Mouse (Mus musculus): ENCODE measurements at regions not wholly inside any gene's neighbourhood (a gene's known extent, or its start where the extent isn't known, plus 50 kb on each side); places are given as distances from the start of the nearest gene placed in this dataset.

DNA sequence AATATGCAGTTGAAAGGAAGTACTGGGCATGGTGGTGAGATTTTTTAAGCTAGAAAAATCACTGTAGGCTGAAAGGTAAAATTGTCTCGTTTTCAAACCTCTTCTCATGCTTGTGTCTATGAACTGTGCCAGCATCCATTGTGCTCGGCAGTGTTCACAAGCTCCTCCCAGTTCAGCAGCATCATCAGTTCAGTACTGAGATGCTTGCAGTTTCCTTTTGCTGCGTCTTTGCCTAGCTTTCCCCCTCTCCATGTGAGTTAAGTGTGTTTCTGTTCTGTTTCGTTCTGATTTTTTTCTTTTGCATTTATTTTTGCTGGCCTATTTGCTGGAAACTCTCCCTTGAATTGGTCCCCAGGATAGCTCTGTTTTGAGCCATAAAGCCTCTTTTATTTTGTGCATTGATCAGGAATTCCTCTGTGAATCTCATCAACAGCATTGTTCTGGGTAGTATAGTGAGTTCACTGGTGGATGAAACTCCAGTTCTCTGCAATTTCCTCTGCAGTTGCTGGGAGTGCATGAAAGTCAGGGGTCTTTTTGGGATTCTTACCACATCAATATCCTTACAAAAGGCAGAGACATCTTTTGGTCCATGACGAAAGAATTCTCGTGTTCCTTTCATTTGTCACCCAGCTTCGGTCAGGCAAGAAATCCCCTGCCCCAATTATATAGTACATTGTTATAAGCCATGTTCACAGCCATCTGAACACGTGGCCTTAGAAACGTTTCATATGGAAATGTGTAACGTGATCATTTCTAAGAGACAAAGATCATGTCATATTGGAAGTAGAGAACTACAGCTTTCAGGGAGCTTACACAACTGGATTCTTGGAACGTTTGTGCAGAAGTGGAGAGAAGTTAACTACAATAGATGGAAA is 326.2 kb upstream of the Frg1 start:
- no peak for DNase-seq (ENCODE audit: low read depth in 1 of 2, low spot score in 2 of 2)

DNA sequence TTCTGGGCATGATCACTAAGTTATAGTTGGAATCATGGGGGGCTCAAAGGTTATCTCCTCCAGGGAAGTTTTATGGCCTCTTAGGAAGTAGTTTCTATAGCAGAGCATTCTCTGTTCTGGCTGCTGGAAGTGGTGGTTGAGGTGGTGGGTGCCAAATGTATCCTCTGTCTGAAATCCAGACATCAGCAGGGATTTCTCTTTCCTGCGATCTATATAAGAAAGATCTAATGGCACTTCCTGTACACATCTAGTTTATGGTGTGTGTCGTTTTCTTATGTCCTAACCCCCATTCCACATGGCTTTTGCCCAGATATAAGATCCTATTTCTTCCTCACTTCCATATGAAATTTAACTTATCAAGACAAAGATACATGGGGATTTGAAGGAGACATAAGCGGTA is 300.1 kb upstream of the Frg1 start:
- no peak for DNase-seq (ENCODE audit: low read depth in 1 of 2, low spot score in 2 of 2)

DNA sequence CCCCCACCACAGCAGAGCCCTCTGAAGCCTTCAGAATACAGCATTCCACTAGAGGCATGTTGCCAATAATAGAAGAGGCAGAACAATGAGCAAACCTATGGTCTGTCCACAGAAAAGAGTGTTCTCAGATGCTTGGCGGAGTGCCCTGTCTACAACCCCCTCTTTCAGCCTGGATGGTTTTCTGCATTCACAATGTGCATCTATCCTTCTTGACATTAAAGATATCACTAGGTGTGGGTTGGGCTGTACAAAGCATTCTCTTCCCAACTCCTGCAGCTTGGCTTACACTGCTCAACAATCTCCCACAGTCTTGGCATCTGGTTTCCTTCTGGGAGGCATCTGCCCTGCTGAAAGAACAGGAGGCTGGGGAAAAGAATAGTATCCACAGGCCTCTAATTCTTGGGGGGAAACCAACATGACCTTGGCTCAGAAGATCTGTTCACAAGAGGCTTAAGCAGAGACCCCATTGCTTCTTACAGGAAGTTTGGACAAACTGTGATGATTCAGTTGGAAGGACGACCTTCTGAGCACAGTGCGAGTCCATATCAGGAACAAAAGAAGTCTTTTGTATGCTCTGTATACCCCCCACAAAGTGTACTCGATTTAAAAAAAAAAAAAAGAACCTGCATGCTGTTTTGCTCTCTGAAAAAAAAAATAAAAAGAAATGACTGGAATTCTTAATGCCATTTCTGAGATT is 296.9 kb upstream of the Frg1 start:
- no peak for DNase-seq (ENCODE audit: low read depth in 1 of 2, low spot score in 2 of 2)

DNA sequence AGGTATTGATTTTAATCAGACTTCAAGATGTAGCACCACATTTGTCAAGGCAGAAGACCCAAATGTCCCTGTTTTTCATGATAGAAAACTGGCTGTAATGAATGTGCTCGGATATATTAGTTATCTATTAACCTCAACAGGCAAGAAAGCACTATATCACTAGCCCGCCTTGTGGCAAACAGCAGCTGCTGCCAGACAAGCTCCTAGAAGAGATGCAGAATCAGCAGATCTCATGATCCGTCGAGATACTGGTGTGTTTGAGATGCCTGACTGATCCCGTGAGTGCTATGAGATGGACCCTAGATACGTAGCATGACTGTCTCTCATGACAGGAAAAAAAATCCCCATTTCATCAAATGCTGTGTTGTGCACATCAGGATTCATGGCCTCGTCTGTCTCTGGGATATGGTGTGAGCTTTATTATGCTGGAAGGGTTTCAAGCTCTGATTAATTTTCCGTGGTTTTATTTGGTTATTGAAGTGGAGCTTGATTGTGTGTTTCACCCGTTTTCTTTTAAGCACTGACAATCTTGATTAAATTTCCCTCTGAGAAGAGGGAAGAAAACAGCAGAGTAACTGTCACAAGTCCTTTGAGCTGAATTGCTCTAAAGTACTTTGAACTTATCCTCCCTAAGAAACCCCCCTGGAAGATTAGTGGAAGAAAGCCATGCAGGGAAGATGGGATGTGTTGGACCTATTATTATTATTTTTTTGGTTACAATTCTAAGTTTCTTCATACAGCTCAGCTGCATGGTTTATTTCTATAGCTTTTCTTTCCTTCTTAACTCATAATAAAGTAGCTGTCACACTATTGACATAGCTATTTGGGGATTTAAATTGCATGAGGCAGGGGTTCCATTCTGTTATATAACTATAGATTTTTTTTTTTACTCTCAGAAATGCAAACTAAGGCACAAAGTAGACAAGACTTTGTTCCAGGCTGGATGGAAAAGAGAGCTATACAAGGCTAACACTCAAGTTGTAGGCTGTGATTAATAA is 287.4 kb upstream of the Frg1 start:
- no peak for DNase-seq (ENCODE audit: low read depth in 1 of 2, low spot score in 2 of 2)

All from monocyte, adult 2 months (primary cell).